Mouse (Mus musculus): ENCODE measurements around the gene Cpd.

Gene Cpd

DNA sequence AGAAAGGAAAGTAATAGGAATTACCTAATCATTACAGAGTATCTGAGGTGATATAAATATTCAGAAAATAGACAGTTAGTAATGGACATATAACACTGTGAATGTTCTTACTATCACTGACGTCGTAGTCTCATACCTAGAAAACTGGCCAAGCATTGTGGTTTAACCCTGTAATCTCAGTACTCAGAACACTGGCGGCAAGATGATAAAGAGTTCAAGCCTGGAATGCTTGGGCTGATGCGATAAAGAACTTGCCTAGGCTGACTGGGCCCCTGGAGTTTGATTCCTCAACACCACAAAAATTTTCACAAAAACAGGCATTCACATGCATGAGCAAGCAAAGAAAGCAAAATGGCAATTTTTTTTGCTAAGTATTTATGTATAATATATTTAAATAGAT is 8.2 kb downstream of the Cpd start:
- Histone ChIP-seq H3K4me1 (replicated peaks; ENCODE audit: low read depth, low read length) (no peaks in the 10 kb centered on the region), H3K9me3 (ENCODE audit: low read length) (no peaks in the 10 kb centered on the region), H3K4me3 (replicated peaks; ENCODE audit: low read length) (no peak overlapping the region), H3K36me3 (ENCODE audit: insufficient read depth, low read length) (no peaks in the 10 kb centered on the region), H3K27me3 (ENCODE audit: insufficient read depth, low read length) (peaks cover under 1% of the 10 kb centered on the region)
- no peak for TF ChIP-seq CTCF (conservative IDR thresholded peaks at IDR 0.05; ENCODE audit: low read length)
- no peak for TF ChIP-seq NANOG (IDR thresholded peaks at IDR 0.05; ENCODE audit: borderline replicate concordance, low read length)
- TF ChIP-seq POU5F1 (IDR thresholded peaks at IDR 0.05; ENCODE audit: borderline replicate concordance, low read length), result no peak

DNA sequence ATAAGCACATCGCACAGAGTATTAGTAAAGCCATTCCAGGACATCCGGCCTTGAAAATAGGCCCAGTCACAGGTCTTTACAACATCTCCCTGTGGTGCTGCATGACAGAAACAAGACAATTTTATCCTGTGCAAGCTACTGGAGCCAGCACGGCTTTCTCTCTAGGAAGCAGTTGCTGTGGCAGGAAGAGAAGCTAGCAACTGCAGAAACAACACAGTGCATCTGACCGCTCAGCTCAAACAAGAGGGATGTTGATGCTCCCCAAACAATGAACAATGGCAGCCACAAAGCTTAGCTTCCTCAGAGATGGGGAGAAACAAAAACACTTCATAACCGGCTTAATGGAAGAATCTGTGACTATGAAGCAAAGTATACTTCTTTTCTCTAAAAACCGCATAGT is 10.5 kb downstream of the Cpd start:
- Histone ChIP-seq H3K4me3 (replicated peaks; ENCODE audit: low read length) (no peak overlapping the region), H3K4me1 (replicated peaks; ENCODE audit: low read depth, low read length) (no peaks in the 10 kb centered on the region), H3K27me3 (ENCODE audit: insufficient read depth, low read length) (no peaks in the 10 kb centered on the region), H3K9me3 (ENCODE audit: low read length) (no peaks in the 10 kb centered on the region), H3K36me3 (ENCODE audit: insufficient read depth, low read length) (no peaks in the 10 kb centered on the region)
- no peak for TF ChIP-seq POU5F1 (IDR thresholded peaks at IDR 0.05; ENCODE audit: borderline replicate concordance, low read length)
- TF ChIP-seq CTCF (conservative IDR thresholded peaks at IDR 0.05; ENCODE audit: low read length), result no peak
- no peak for TF ChIP-seq NANOG (IDR thresholded peaks at IDR 0.05; ENCODE audit: borderline replicate concordance, low read length)

DNA sequence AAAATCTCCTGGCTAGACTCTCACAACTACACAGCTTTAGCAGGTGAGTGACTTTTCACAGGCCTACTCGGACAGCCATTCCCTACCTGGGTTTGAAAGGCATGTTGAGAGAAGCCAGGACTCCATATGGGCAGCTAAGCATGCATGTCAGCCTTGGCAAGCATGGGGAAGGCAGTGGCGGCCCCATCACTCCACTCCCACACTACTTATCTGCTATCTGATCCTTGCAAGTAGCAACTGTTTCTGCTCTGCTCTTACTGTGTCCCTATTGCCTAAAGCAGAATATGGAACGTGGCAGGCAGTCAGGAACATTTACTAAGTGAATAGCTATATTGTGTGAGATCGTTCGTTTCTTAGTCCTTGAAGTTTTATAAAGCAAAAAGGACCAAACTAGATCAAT is 10.9 kb downstream of the Cpd start:
- TF ChIP-seq NANOG (IDR thresholded peaks at IDR 0.05; ENCODE audit: borderline replicate concordance, low read length) (no peak), CTCF (conservative IDR thresholded peaks at IDR 0.05; ENCODE audit: low read length) (no peak), POU5F1 (IDR thresholded peaks at IDR 0.05; ENCODE audit: borderline replicate concordance, low read length) (no peak)
- Histone ChIP-seq H3K4me3 (replicated peaks; ENCODE audit: low read length) (no peak overlapping the region), H3K27me3 (ENCODE audit: insufficient read depth, low read length) (no peaks in the 10 kb centered on the region), H3K36me3 (ENCODE audit: insufficient read depth, low read length) (no peaks in the 10 kb centered on the region), H3K4me1 (replicated peaks; ENCODE audit: low read depth, low read length) (no peaks in the 10 kb centered on the region), H3K9me3 (ENCODE audit: low read length) (no peaks in the 10 kb centered on the region)

DNA sequence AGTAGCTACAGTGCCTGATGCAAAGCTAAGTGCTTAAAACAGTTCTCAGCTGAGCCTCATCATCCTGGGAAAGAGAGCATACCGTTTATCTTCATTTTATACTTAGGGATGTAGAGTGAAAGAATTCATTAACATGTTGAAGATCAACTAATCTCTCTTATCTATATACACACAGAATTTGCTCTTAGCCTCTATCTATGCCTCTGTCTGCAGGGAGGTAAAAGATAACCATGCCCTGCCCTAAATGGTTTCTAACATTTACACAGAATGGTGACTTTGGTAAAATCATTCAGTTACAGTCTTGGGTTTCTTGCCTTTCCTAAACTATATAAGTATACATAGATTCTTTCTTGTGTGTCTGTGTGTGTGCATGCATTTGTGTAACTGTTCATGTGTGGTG is 12.2 kb downstream of the Cpd start:
- TF ChIP-seq POU5F1 (IDR thresholded peaks at IDR 0.05; ENCODE audit: borderline replicate concordance, low read length), result no peak
- no peak for TF ChIP-seq NANOG (IDR thresholded peaks at IDR 0.05; ENCODE audit: borderline replicate concordance, low read length)
- TF ChIP-seq CTCF (conservative IDR thresholded peaks at IDR 0.05; ENCODE audit: low read length), result no peak
- H3K4me3 ChIP-seq (replicated peaks; ENCODE audit: low read length), result no peak overlapping the region
- H3K4me1 ChIP-seq (replicated peaks; ENCODE audit: low read depth, low read length), result no peaks in the 10 kb centered on the region

DNA sequence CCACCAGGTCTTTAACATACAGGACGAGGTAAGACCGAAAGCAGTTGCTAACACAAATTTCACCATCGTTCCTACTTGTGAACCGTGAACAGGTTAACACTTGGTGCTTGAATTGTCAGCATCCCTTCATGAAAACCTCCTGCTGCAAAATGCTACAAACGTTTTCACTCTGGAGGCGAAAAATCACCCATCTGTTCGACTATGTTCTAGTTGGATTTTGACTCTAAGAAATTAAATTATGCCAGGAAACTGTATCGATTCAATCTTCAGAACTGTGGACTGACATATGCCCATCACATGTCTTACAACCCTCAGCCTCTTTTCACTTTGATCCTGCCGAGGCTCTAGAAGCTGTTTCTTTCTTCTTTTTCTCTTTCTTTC is 21.9 kb downstream of the Cpd start:
- no peaks in the 10 kb centered on the region for H3K9me3 ChIP-seq (ENCODE audit: low read length)
- no peaks in the 10 kb centered on the region for H3K36me3 ChIP-seq (ENCODE audit: insufficient read depth, low read length)
- no peaks in the 10 kb centered on the region for H3K27me3 ChIP-seq (ENCODE audit: insufficient read depth, low read length)
- no peaks in the 10 kb centered on the region for H3K4me1 ChIP-seq (replicated peaks; ENCODE audit: low read depth, low read length)
- no peak overlapping the region for H3K4me3 ChIP-seq (replicated peaks; ENCODE audit: low read length)
- TF ChIP-seq CTCF (conservative IDR thresholded peaks at IDR 0.05; ENCODE audit: low read length) (no peak), POU5F1 (IDR thresholded peaks at IDR 0.05; ENCODE audit: borderline replicate concordance, low read length) (no peak), NANOG (IDR thresholded peaks at IDR 0.05; ENCODE audit: borderline replicate concordance, low read length) (no peak)

More for the DNA sequence above, 12.2 kb downstream of the Cpd start:
- Histone ChIP-seq H3K9me3 (ENCODE audit: low read length) (no peaks in the 10 kb centered on the region), H3K36me3 (ENCODE audit: insufficient read depth, low read length) (no peaks in the 10 kb centered on the region), H3K27me3 (ENCODE audit: insufficient read depth, low read length) (no peaks in the 10 kb centered on the region)

DNA sequence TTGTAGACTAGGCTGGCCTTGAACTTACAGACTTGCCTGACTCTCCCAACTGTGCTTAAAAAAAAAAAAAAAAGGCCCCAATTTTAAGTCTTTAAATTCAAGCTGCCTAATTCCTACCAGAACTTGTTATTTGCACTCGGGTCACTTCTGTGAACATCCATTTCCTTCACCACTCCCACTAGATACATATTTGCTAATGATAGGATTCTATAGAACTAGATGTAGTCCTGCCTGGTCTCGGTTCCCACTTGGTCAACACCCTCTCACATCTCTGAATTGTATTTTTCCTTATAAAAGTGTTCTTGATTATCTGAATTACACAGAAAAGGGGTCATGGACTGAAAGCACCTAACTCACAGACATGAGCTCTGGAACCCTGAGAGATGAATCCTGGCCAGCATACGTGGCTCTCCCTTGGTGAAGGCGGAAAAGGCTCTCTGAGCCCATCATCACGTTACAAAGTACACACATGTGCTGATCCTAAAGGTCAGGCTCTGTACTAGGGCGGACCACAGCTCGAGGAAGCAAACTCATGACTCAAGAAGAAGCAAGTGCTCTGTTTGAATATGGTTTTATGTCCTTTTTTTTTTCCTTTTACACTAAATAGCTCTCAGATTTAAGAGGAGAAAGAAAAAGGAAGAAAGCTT is 22.5 kb downstream of the Cpd start:
- Histone ChIP-seq H3K4me3 (replicated peaks; ENCODE audit: low read length) (no peak overlapping the region), H3K9me3 (ENCODE audit: low read length) (no peaks in the 10 kb centered on the region), H3K4me1 (replicated peaks; ENCODE audit: low read depth, low read length) (no peaks in the 10 kb centered on the region), H3K27me3 (ENCODE audit: insufficient read depth, low read length) (no peaks in the 10 kb centered on the region), H3K36me3 (ENCODE audit: insufficient read depth, low read length) (no peaks in the 10 kb centered on the region)
- TF ChIP-seq CTCF (conservative IDR thresholded peaks at IDR 0.05; ENCODE audit: low read length), result no peak
- no peak for TF ChIP-seq NANOG (IDR thresholded peaks at IDR 0.05; ENCODE audit: borderline replicate concordance, low read length)
- TF ChIP-seq POU5F1 (IDR thresholded peaks at IDR 0.05; ENCODE audit: borderline replicate concordance, low read length), result no peak

DNA sequence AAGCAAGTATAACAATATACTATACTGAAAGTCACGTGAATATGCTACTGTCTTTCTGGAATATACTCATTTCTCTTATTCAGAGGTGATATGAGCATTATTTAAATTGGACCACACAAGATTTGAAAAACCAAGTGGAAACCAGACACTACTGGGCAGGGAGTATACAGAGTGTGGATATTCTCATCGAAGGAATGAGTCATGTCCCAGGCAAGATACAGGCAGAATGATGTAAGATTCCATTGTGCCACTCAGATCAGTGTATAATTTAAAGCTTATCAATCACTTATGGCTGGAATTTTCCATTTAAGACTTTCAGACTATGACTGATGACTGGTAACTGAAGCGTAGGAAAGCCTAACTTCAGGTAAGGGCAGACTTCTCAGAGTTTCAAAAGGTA is 23.2 kb downstream of the Cpd start:
- H3K27me3 ChIP-seq (ENCODE audit: insufficient read depth, low read length), result no peaks in the 10 kb centered on the region
- H3K4me1 ChIP-seq (replicated peaks; ENCODE audit: low read depth, low read length), result no peaks in the 10 kb centered on the region
- no peak for TF ChIP-seq CTCF (conservative IDR thresholded peaks at IDR 0.05; ENCODE audit: low read length)
- no peak for TF ChIP-seq POU5F1 (IDR thresholded peaks at IDR 0.05; ENCODE audit: borderline replicate concordance, low read length)
- no peak for TF ChIP-seq NANOG (IDR thresholded peaks at IDR 0.05; ENCODE audit: borderline replicate concordance, low read length)
- H3K36me3 ChIP-seq (ENCODE audit: insufficient read depth, low read length), result no peaks in the 10 kb centered on the region
- no peak overlapping the region for H3K4me3 ChIP-seq (replicated peaks; ENCODE audit: low read length)
- no peaks in the 10 kb centered on the region for H3K9me3 ChIP-seq (ENCODE audit: low read length)

DNA sequence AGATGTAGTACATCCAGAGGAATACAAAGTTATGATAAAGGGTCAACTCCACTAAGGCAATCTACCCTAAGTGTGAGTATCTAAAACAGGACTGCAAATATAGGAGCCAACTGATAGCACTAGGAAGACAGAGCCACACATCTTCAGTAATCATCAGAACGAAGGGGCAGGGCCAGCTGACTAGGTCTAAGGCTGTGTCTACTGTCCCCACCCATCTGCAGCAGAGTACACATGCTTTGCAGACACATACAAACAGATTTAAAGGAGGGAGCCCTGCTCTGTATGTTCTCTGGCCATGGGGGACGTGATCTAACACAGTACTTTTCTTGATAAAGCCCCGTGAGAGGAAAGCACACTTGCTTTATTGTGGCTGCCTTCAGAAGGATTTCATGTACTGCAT is 25.5 kb downstream of the Cpd start:
- H3K4me3 ChIP-seq (replicated peaks; ENCODE audit: low read length), result no peak overlapping the region
- H3K9me3 ChIP-seq (ENCODE audit: low read length), result no peaks in the 10 kb centered on the region
- no peaks in the 10 kb centered on the region for H3K36me3 ChIP-seq (ENCODE audit: insufficient read depth, low read length)
- TF ChIP-seq CTCF (conservative IDR thresholded peaks at IDR 0.05; ENCODE audit: low read length) (no peak), NANOG (IDR thresholded peaks at IDR 0.05; ENCODE audit: borderline replicate concordance, low read length) (no peak), POU5F1 (IDR thresholded peaks at IDR 0.05; ENCODE audit: borderline replicate concordance, low read length) (no peak)
- H3K27me3 ChIP-seq (ENCODE audit: insufficient read depth, low read length), result no peaks in the 10 kb centered on the region
- no peaks in the 10 kb centered on the region for H3K4me1 ChIP-seq (replicated peaks; ENCODE audit: low read depth, low read length)

DNA sequence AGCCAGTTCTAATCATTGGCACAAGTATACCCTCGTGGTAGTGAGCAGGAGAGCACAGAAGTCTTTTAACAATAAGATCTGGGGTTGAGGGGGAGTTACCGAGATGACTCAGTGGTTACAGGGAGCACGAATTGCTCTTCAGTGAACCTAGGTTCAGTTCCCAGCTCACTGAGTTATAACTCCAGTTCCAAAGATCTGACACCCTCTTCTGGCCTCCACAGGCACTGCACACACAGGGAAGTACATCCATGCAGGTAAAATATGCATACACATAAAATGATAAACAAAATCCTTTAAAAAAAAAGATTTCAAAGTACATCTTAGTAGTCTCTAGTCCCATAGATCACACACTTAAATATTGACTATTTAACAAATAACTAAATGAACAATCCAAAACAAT is 29.2 kb downstream of the Cpd start:
- TF ChIP-seq POU5F1 (IDR thresholded peaks at IDR 0.05; ENCODE audit: borderline replicate concordance, low read length) (no peak), CTCF (conservative IDR thresholded peaks at IDR 0.05; ENCODE audit: low read length) (peak; percentile 70), NANOG (IDR thresholded peaks at IDR 0.05; ENCODE audit: borderline replicate concordance, low read length) (no peak)
- no peaks in the 10 kb centered on the region for H3K9me3 ChIP-seq (ENCODE audit: low read length)
- H3K36me3 ChIP-seq (ENCODE audit: insufficient read depth, low read length), result no peaks in the 10 kb centered on the region
- no peaks in the 10 kb centered on the region for H3K27me3 ChIP-seq (ENCODE audit: insufficient read depth, low read length)
- H3K4me3 ChIP-seq (replicated peaks; ENCODE audit: low read length), result no peak overlapping the region
- no peaks in the 10 kb centered on the region for H3K4me1 ChIP-seq (replicated peaks; ENCODE audit: low read depth, low read length)
